Mouse (Mus musculus) ovary, postnatal 10 days (tissue): Measurements from ENCODE around the gene Ccnk.

Experiments
- DNase-seq: peaks from one replicate; pipeline ENCODE4 v3.0.0; 2022; ENCODE audit warnings: low spot score

The Ccnk gene

DNA sequence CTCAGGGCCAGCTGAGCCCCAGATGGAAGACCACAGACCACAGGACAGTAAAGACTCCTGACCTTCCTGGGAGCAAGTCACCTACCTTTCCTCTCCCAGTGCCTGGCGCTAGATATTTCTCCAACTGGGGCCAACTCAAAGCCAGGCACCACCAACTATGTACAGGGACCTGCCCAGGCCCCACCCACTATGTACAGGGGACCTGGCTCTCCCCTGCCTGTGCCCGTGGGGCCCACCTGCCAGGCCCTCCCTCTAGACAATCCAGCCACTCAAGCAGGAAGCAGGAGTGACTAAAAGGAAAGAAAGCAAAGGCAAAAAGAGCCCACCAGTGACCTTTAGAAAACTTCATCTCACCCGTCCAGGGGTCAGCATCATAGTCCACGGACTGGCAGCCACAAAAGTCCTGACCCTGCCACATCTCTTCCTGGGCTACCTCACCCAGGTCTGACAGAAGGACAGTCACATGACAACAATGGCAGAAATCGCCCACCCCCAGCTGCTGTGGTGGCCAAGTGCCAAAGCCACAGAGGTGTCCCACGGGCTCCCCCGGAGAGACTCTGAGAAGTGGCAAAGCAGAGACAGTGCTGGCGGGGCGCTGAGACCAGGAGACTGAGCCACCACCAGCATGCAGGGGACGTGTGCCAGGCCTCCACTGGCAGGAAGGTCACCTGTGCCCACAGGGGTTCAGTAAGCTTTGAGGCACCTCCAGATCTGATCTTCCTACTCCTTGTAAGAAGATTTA is 67.6 kb downstream of the Ccnk start:
- DNase-seq: no peak

DNA sequence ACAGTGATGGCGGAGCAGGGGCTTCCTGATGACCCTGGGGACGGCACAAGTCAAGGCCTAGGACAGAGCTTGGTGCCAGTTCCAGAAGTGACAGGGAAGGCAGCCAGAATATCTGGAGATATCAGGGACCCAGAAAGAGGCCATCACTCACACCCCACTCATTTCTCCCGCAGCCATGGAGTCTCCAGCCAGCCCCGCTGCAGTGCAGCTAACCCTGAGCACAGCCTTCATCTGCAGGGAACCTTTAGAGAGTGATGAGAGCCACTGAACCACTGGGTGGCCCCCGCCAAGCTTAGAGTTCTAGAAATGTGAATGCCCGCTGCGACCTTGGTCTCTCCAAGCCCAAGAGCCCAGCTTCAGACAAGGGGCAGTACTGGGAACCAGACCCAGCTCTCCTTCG is 69.6 kb downstream of the Ccnk start:
- DNase-seq: no peak

DNA sequence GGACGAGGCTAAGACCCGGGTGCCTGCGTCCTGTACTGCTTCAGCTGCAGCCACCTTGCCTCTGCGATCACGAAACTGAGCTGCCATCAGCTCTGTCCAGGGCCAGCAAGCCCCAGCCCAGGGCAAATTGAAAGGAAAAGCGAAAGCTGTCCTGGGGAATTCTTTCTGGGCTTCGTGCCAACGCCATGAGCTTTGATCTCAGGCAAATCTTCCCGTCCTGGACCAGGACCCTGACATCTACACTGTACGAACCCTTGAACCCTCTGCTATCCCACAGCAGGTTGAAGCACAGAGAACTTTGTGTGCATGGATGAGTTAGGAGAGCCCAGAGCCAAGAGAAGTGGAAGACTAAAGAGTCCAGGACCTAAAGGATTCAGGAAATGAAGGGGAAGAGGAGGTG is 70.1 kb downstream of the Ccnk start:
- DNase-seq: no peak

DNA sequence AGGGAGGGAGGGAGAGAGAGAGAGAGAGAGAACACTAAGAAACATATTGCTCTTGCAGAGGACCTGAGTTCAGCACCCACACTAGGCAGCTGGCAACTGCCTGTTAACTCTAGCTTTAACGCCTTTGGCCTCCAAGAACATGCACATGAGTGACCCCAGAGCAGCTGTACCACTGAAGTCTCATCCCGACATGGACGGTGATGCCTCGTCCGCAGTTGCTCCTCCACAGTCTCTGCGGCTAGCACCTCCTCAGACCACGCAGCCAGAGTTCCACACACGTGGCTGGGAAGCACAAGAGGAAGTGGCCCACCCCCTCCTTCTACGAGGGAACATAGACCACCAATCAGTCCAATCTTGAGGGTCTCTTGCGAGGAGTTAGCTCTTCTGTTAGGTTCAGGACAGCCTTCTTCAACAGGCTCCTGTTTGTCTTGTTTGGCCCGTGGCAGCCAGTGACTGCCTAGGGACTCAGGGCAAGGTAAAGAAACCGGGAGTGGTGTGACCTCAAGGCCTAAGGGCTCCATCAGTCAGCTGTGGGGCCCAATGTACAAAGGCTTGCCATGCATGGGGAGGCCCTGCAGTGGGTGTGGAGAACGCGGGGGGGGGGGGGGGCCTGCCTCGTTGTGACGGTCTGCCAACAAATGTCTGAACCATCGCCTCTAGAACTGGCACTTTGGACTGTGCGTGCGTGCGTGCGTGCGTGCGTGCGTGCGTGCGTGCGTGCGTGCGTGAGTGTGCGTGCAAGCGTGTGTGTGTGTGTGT is 71.8 kb downstream of the Ccnk start:
- no peak for DNase-seq

DNA sequence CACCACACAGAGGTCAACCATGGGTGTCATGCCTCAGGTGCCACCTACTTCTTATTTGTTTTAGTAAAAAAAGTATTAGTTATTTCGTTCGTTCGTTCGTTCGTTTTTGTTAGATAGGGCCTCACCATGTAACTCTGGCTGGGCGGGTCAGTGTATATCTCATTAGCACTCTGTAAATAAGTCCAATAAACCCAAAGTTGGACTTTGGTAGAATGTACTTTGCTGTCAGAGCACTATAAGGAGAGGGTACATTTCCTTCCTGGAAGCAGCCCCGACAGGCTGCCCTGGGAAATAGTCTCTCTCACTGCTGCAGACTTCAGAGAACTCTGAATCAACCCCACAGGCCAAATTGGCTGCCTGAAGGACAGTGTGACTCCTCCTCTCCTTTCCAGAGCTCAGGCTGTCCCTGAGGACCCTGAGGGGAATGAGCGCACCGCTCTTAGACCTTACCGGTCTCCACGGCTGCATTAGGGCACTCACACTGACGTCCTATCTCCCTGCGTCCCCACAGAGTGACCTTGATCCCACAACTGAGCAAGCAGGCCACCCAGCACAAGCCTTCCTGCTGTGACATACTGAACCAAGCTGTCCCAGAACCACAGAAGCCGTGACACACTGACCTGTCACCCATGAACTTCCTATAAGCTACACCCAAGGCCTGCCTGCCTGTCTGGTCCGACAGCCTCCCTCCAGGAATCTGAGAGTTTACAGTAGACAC is 72.6 kb downstream of the Ccnk start:
- no peak for DNase-seq
